Mouse (Mus musculus) limb, embryonic 10.5 days (tissue): ENCODE results near the gene Tomm34. TPM values are rescaled to one million over a fixed set of nuclear protein-coding genes. Genes with fewer than 3 reads are reported as not detected.

ENCODE experiments used
- DNase-seq: peaks from one replicate; pipeline ENCODE4 v3.0.0-alpha.2; 2017; ENCODE audit warnings: low spot score
- H3K27ac ChIP-seq: fragments of 300-500 bp; sonication (generic); 2 replicates; pipeline ENCODE4 v1.5.1; 2016; ENCODE audit warnings: mild to moderate bottlenecking
- H3K27me3 ChIP-seq: fragments of 300-500 bp; sonication (generic); 2 replicates; pipeline ENCODE4 v1.6.1; 2016; ENCODE audit warnings: low read depth, mild to moderate bottlenecking; ENCODE audit not compliant: poor library complexity, severe bottlenecking
- H3K36me3 ChIP-seq: fragments of 300-500 bp; sonication (generic); 2 replicates; pipeline ENCODE4 v1.6.1; 2016; ENCODE audit warnings: mild to moderate bottlenecking, moderate library complexity
- H3K4me1 ChIP-seq: fragments of 300-500 bp; sonication (generic); 2 replicates; pipeline ENCODE4 v1.6.1; 2016
- H3K4me3 ChIP-seq: fragments of 300-500 bp; sonication (generic); 2 replicates; pipeline ENCODE4 v1.5.1; 2016; ENCODE audit warnings: mild to moderate bottlenecking, moderate library complexity
- H3K9me3 ChIP-seq: fragments of 300-500 bp; sonication (generic); replicated peaks from 2 replicates; pipeline ENCODE4 v1.6.1; 2016; ENCODE audit warnings: mild to moderate bottlenecking
- WGBS: fragments of 180-500 bp; shearing (Covaris S2); methylation state at CpG from one replicate; pipeline ENCODE4 v1.1.7; 2016; 5-methylcytosine and 5-hydroxymethylcytosine counted together
- polyA plus RNA-seq: library from polyadenylated mRNA; unstranded; fragments of >200 nt; fragmentation: Nextera tagmentation; extraction: Ambion mirVana; gene quantifications from 2 replicates; pipeline ENCODE4 v1.2.1, GENCODE M21; 2016

The Tomm34 gene
- polyA plus RNA-seq, 1 experiment from 2014 or later, result 60.3 TPM

DNA sequence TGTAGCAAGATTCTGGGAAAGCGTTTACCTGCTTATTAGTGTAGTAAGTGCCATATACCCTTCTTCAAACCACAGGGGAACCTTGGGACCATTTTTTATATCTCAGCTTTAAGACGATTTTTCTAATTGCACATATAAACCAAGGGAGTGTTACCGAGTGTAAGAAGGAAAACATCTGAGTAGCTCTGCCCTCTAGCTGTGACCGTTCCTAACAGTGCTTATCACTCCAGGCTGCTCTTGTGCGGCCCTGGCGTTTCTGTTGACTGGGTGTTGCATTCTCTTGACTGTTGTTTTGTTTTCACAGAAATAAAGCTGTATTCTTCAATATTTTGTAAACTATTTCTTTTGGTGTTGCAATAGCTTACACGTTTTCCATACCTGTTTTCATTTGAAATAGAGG is 23.2 kb upstream of the Tomm34 start:
- Histone ChIP-seq H3K27ac (no peak overlapping the region), H3K36me3 (peaks cover 82% of the 10 kb centered on the region), H3K9me3 (no peaks in the 10 kb centered on the region), H3K27me3 (no peaks in the 10 kb centered on the region), H3K4me3 (no peak overlapping the region), H3K4me1 (no peaks in the 10 kb centered on the region)
- DNase-seq, result no peak
- 87% methylated on average over 7 of the region's 7 CpGs for WGBS

DNA sequence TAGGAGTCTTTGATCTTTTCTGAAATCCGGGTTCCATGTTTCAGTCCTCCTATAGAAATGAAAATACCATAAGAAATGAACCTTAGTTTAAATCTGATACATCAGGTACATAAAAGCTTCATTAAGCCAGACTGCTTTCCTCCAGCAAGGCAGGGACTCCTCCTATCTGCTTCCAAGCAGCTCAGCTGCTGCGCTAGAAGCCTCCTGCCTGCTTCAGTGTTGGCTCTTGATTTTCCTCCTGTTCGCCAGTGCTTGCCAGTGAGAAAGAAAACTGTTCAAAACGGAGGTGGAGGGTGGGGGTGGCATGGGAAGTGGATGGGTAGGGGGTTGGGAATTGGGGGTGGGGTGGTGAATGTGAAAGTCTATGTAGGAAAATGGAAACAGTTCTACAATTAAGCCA is 18.5 kb upstream of the Tomm34 start:
- 87% methylated on average over 4 of the region's 4 CpGs for WGBS
- Histone ChIP-seq H3K9me3 (no peaks in the 10 kb centered on the region), H3K4me1 (no peaks in the 10 kb centered on the region), H3K36me3 (peaks cover 86% of the 10 kb centered on the region), H3K4me3 (no peak overlapping the region), H3K27me3 (no peaks in the 10 kb centered on the region), H3K27ac (no peak overlapping the region)
- DNase-seq, result no peak

DNA sequence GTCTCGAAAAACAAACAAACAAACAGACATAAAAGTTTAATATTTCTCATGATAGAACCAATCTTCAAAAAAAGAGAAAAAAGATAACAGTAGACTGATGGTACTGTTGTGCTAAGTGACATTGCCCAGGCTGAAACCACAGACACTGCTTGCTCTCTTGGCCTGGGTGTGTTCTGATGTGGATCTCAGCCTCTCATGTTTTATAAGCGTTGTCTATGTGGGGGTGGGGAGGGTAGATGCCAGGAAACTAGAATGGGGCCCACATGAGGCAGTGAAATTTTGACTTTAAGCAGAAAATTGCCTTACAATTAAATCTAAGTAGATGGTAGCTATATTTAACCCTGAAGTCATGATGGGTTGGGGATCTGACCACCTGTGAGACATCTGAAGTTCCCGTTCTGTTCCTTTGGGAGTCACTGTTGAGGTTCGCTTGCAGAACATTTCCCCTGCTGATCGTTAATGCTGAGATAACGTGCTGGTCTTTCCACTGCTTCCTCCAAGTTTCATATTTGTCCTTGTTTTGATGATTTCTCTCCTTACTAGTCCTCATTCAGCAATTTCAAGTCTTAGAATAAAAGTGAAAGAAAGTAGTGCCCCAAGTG is 16.5 kb upstream of the Tomm34 start:
- peaks cover 91% of the 10 kb centered on the region for H3K36me3 ChIP-seq
- 93% methylated on average over 6 of the region's 6 CpGs for WGBS
- H3K9me3 ChIP-seq, result no peaks in the 10 kb centered on the region
- no peak for DNase-seq
- no peaks in the 10 kb centered on the region for H3K4me1 ChIP-seq
- no peak overlapping the region for H3K4me3 ChIP-seq
- no peaks in the 10 kb centered on the region for H3K27me3 ChIP-seq
- H3K27ac ChIP-seq, result no peak overlapping the region

DNA sequence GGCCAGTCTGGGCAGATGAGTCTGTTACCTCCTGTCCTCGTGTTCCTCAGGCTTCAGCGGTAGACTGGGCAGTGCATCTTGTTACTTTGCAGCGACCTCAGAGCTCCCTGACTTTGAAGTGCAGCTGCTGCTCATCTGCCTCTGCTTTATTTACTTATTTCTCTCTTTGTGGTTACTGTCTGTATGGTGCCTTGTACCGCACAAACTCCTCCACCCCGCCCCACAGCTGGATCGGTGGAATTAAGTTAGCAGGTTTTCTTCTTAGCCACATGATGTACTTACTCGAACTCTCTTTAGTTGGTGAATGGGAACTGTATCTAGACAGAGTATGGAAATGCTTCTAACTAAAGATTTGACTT is 13.4 kb upstream of the Tomm34 start:
- Histone ChIP-seq H3K27ac (no peak overlapping the region), H3K36me3 (peaks cover 94% of the 10 kb centered on the region), H3K4me3 (no peak overlapping the region), H3K9me3 (no peaks in the 10 kb centered on the region), H3K27me3 (no peaks in the 10 kb centered on the region), H3K4me1 (no peaks in the 10 kb centered on the region)
- 96% methylated on average over 7 of the region's 7 CpGs for WGBS
- no peak for DNase-seq

DNA sequence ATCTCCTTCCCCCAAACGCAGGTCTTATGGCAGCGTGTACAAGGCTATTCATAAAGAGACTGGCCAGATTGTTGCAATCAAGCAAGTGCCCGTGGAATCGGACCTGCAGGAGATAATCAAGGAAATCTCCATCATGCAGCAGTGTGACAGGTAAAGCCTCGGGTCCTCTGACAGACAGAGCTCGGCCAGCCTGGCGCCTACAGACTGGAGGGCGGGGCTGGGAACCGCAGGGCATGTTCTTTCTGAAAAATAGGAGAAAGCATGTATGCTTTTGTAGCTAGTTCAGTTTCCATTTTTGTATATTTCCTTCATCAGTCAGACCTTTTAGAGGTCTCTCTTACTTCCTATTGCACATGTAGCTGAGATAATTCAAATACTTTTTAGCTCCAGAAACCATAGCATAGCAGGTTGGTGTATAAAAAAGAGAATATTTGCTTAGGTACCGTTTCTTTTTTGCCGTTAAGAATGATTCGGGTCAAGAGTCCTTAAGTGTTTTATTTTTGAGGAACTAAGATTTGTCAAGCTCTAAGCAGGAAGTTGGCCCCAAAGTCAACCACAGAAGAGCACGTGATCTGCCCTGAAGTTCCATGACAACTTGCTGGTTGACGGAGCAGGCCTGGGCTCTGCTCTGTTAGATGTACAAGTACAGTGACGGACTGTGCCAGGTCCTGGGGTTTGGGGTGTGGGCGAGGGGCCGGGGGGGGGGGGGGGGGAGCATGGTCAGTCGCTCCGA is 12.8 kb upstream of the Tomm34 start:
- Histone ChIP-seq H3K4me3 (no peak overlapping the region), H3K9me3 (no peaks in the 10 kb centered on the region), H3K27me3 (no peaks in the 10 kb centered on the region), H3K27ac (no peak overlapping the region), H3K4me1 (no peaks in the 10 kb centered on the region), H3K36me3 (peaks cover 90% of the 10 kb centered on the region)
- no peak for DNase-seq
- WGBS, result 94% methylated on average over 19 of the region's 19 CpGs

DNA sequence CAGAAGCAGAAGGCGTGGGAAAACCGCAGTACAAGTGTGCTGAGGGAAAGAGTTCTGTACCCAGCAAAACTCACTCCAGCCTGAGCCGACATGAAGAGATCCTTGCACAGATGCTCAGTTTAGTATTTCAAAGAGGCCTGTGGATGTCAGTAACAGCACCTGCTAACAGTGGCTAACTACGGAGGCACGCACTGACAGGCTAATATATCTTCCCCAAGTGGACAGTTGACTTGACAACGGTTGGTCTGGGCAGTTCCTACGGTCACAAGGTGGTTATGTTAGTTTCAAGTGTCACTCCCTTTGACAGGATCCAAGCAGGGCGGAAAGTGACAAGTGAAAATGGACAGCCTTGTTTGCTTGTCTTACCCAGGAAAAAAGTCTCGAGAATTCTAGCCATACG is 11.2 kb upstream of the Tomm34 start:
- H3K36me3 ChIP-seq, result peaks cover 74% of the 10 kb centered on the region
- DNase-seq, result no peak
- H3K27ac ChIP-seq, result no peak overlapping the region
- 84% methylated on average over 10 of the region's 10 CpGs for WGBS
- no peaks in the 10 kb centered on the region for H3K27me3 ChIP-seq
- no peak overlapping the region for H3K4me3 ChIP-seq
- H3K4me1 ChIP-seq, result no peaks in the 10 kb centered on the region
- no peaks in the 10 kb centered on the region for H3K9me3 ChIP-seq

DNA sequence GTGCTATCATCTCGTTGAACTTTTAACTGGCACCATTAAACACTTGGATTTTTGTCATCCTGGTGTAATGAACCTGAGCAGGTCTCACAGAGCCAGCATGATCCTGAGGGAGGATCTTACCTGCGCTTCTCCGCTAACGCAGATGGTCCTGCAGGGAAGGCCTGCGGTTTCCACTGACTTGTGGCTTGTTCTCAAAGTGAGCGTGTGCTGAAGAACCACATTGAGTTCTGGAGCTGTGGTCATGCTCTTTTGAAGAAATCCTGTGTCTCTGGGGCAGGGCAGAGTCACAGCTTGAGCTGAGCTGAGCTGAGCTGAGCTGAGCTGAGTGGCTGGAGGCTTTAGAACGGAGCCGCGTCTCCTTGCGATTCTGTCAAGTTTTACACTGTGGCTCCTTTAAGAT is 10.6 kb upstream of the Tomm34 start:
- Histone ChIP-seq H3K27me3 (no peaks in the 10 kb centered on the region), H3K36me3 (peaks cover 68% of the 10 kb centered on the region), H3K9me3 (no peaks in the 10 kb centered on the region), H3K4me3 (no peak overlapping the region), H3K27ac (no peak overlapping the region), H3K4me1 (no peaks in the 10 kb centered on the region)
- WGBS, result 98% methylated on average over 10 of the region's 10 CpGs
- no peak for DNase-seq

DNA sequence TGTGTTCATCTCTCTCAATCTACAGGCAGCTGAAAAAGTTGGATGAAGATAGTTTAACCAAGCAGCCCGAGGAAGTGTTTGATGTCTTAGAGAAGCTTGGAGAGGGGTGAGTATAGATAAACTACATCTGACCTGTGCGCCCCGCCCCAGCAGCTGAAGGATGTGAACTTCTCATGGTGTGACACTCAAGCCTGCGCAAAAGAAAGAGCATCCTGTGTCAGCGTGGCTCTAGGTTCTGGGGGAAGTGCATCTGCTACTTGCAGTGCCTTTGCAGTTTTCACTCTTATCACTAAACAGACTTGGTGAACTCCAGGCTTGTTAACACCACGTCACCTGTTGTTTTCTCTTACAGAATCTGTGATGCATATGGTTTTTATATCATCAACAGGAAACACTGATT is 8.5 kb upstream of the Tomm34 start:
- 90% methylated on average over 6 of the region's 6 CpGs for WGBS
- no peaks in the 10 kb centered on the region for H3K27me3 ChIP-seq
- DNase-seq, result no peak
- H3K4me1 ChIP-seq, result peaks cover 12% of the 10 kb centered on the region
- H3K9me3 ChIP-seq, result no peaks in the 10 kb centered on the region
- H3K36me3 ChIP-seq, result peaks cover 52% of the 10 kb centered on the region
- H3K27ac ChIP-seq, result no peak overlapping the region
- no peak overlapping the region for H3K4me3 ChIP-seq

DNA sequence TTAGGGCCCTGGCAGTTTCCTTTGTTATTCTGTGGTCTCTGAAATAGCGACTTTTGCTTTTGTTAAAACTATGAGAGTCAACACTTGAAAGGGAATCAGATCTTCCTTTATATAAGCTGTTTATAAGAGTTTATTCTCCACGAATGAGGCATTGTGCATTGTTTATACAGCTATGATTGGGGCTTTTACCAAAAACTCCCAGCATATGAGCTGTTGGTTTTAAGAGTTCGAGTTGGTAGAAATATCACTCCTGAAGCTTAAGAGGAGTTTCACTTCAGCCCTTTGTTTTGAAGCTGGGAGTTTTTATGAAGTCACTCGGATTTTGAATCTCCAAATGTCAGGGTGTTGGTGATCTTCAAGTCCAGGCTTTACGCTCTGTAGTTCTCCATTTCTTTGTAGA is 6.9 kb upstream of the Tomm34 start:
- DNase-seq, result no peak
- H3K27me3 ChIP-seq, result no peaks in the 10 kb centered on the region
- 91% methylated on average over 5 of the region's 5 CpGs for WGBS
- H3K27ac ChIP-seq, result no peak overlapping the region
- H3K4me3 ChIP-seq, result no peak overlapping the region
- H3K36me3 ChIP-seq, result peaks cover 35% of the 10 kb centered on the region
- H3K9me3 ChIP-seq, result no peaks in the 10 kb centered on the region
- H3K4me1 ChIP-seq, result peaks cover 16% of the 10 kb centered on the region

DNA sequence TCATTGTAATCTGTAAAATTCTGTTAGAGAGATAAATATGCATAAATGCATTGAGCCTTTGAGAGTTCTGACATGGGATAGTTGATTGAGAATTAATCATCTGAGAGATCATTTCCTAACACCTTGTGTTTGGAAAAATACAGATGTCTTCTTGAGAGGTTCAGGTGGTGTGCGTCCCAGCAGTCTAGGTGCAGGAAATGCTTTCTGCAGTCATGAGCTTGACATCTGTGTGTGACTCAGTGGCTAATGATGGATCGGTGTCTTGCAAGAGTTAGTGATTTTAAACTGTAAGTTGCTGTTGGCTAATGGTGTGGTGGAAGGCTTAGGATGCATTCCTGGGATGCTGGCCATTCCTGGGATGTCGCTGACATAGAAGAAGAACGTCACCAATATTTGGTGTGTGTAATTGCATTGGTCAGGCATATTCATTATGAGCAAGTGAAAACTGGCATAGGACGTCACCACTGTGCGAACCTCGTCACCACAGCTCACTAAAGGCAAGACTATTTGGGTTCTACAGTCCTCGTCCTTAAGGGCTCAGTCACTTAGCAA is 6.0 kb upstream of the Tomm34 start:
- Histone ChIP-seq H3K27ac (no peak overlapping the region), H3K4me3 (no peak overlapping the region), H3K4me1 (peaks cover 22% of the 10 kb centered on the region), H3K36me3 (peaks cover 27% of the 10 kb centered on the region), H3K27me3 (no peaks in the 10 kb centered on the region), H3K9me3 (no peaks in the 10 kb centered on the region)
- 95% methylated on average over 8 of the region's 8 CpGs for WGBS
- DNase-seq, result no peak

DNA sequence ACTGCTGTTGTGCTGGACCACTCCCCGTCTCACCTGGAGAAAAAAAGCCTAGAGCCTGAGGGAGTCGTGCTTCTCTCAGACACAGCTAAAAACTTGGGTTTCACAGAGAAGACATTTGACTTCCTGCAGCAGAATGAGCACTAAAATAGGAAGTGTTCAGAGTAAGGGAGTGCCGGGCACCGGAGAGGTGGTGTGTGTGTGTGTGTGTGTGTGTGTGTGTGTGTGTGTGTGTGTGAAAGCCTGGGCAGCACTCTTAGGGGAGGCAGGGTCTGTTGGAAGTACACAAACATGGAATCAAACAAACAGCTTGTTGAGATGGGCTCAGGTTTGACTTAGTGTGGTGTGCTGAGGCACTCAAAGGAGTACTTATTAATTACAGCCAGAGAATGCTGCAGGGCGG is 4.1 kb upstream of the Tomm34 start:
- no peak for DNase-seq
- no peak overlapping the region for H3K27ac ChIP-seq
- 55% methylated on average over 5 of the region's 5 CpGs for WGBS
- H3K27me3 ChIP-seq, result no peaks in the 10 kb centered on the region
- H3K9me3 ChIP-seq, result no peaks in the 10 kb centered on the region
- H3K4me1 ChIP-seq, result peaks cover 33% of the 10 kb centered on the region
- H3K4me3 ChIP-seq, result peak overlapping the region; percentile 89
- H3K36me3 ChIP-seq, result peaks cover 9% of the 10 kb centered on the region

DNA sequence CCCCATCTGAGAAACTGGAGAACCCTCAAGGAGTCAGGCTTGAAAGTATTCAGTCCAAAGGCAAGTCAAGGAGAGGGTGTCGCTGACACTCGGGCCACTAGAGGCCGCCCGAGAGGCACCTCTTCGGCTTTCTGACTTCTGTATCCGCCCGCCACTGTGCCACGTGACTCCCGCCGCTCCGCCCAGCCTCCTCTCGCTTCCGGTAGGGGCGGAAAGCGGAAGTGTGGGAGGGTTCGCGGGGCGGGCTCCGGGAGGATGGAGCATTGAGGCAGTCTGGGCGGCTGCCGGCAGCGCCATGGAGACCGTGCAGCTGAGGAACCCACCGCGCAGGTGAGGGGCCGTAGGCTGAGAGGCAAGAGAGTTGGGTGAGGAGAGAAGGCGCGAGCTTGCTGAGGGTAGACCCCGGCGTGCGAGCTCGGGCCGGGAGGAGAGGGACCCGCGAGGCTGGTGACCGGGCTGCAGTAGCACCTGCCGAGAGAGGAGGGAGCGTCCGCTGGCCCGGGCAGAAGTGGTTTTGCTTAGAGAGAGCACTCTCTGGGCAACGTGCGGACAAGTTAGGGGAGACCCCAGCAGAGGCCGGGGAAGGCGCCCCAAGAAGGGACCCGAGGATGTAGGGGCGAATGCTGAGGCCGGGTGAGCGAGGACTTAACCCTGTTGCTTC is 3.1 kb upstream of the Tomm34 start:
- Histone ChIP-seq H3K27me3 (no peaks in the 10 kb centered on the region), H3K4me3 (peak overlapping the region; percentile 89), H3K9me3 (no peaks in the 10 kb centered on the region), H3K36me3 (no peaks in the 10 kb centered on the region), H3K4me1 (peaks cover 44% of the 10 kb centered on the region), H3K27ac (peak overlapping the region; percentile 87)
- peak; percentile 99 for DNase-seq
- under 1% methylated on average over 48 of the region's 48 CpGs for WGBS

DNA sequence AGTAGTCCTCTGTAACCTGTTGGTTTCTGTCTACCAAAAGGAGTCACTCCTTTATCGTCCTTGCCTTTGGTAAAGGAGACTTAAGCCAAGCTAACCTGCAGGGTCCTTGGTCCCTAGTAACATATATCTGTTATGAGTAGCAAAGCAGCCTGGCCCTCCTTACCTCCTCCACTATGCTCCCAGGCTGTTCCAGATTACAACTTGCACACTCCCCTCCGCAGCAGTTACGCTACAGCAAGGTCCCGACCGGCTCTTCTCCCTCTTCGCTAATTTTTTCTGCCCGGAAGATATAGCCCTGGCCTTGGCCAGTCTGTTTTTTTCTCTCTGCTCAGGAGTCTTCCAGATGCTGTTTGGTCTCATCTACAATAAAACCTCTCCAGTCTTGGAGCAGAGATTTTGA is 2.2 kb upstream of the Tomm34 start:
- no peak for DNase-seq
- Histone ChIP-seq H3K27me3 (no peaks in the 10 kb centered on the region), H3K36me3 (peaks cover 6% of the 10 kb centered on the region), H3K9me3 (no peaks in the 10 kb centered on the region), H3K4me3 (no peak overlapping the region), H3K4me1 (peaks cover 51% of the 10 kb centered on the region), H3K27ac (peak overlapping the region; percentile 34; the same call in 1 of the 2 replicates)
- WGBS, result 88% methylated on average over 7 of the region's 7 CpGs
